Mouse (Mus musculus): Measurements from ENCODE around the gene Ccn5. TPM values are rescaled to one million over a fixed set of nuclear protein-coding genes. Genes with fewer than 3 reads are reported as not detected.
A peak's percentile ranks its signal among the peaks of the same experiment; 100 is the strongest.

The Ccn5 gene
- polyA plus RNA-seq, 1 experiment: not detected

DNA sequence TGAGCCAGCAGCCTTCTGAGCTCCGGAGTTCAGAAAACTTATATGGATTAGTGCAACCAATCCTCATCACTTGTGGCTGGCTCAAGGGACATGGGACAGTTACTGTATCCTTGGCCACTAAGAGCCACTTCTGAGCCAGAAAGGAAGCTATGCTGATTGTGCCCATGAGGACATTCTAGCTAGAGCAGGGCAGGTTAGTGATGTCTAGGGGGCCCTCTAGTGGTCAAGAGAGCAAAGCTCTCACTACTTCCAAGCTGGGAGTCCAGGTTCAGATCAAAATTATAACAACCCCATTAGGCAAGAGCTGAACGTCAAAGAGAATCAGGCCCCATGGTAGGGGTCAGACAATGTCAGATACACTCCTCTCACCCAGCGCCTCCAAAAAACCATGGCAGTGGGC, 33.0 kb upstream of the Ccn5 start:
- Histone ChIP-seq H3K4me1 (ENCODE audit: control insufficient read depth, insufficient read depth, insufficient read length, low read length) (no peaks in the 10 kb centered on the region), H3K27ac (ENCODE audit: insufficient read depth, low read depth, low read length) (no peak overlapping the region), H3K27me3 (ENCODE audit: control insufficient read depth, insufficient read depth, low read length) (no peaks in the 10 kb centered on the region), H3K4me3 (ENCODE audit: low read depth, low read length) (no peak overlapping the region), H3K36me3 (ENCODE audit: control insufficient read depth, insufficient read depth, low read length) (no peaks in the 10 kb centered on the region)
- TF ChIP-seq CTCF (IDR thresholded peaks at IDR 0.05; ENCODE audit: extremely low read depth, insufficient read length, insufficient replicate concordance, low read depth, low read length): peak; percentile 75; the same call in 1 of the 2 replicates
- TF ChIP-seq POLR2A (IDR thresholded peaks at IDR 0.05; ENCODE audit: low read depth, low read length): no peak
- 39% methylated on average over 3 of the region's 3 CpGs for WGBS

DNA sequence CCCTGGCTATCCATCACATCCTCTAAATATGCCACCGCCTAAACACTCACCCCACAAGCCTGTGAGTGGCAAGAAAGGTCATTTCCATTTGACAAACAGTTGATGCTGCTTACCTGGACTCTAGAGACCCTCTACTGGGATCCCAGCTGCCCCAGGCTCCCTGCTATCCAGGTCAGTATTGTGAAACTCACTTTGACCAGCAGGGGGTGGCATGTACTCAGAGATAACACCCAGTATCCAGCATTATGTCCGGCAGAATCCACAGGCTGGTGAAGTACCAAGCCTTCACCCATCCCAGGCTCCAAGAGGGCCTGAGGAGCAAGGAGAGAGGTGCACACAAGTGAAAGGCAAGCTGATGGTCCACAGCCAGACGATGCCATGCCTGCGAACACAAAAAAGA, 32.2 kb upstream of the Ccn5 start:
- whole genome bisulfite sequencing: 69% methylated on average over 4 of the region's 4 CpGs
- Histone ChIP-seq H3K36me3 (ENCODE audit: control insufficient read depth, insufficient read depth, low read length) (no peaks in the 10 kb centered on the region), H3K4me1 (ENCODE audit: control insufficient read depth, insufficient read depth, insufficient read length, low read length) (no peaks in the 10 kb centered on the region), H3K4me3 (ENCODE audit: low read depth, low read length) (no peak overlapping the region), H3K27ac (ENCODE audit: insufficient read depth, low read depth, low read length) (no peak overlapping the region), H3K27me3 (ENCODE audit: control insufficient read depth, insufficient read depth, low read length) (no peaks in the 10 kb centered on the region)
- TF ChIP-seq POLR2A (IDR thresholded peaks at IDR 0.05; ENCODE audit: low read depth, low read length) (no peak), CTCF (IDR thresholded peaks at IDR 0.05; ENCODE audit: extremely low read depth, insufficient read length, insufficient replicate concordance, low read depth, low read length) (peak; percentile 67; the same call in 1 of the 2 replicates)

GRCm38 (mm10) chr2:163798411-163798810, 22.2 kb upstream of the Ccn5 start:
- Histone ChIP-seq H3K27me3 (ENCODE audit: control insufficient read depth, insufficient read depth, low read length) (0 out of 2 replicates have a peak, but pooled peaks cover 4% of the 10 kb centered on the region), H3K4me3 (ENCODE audit: low read depth, low read length) (no peak overlapping the region), H3K36me3 (ENCODE audit: control insufficient read depth, insufficient read depth, low read length) (no peaks in the 10 kb centered on the region), H3K4me1 (ENCODE audit: control insufficient read depth, insufficient read depth, insufficient read length, low read length) (no peaks in the 10 kb centered on the region), H3K27ac (ENCODE audit: insufficient read depth, low read depth, low read length) (no peak overlapping the region)
- TF ChIP-seq CTCF (IDR thresholded peaks at IDR 0.05; ENCODE audit: extremely low read depth, insufficient read length, insufficient replicate concordance, low read depth, low read length) (no peak), POLR2A (IDR thresholded peaks at IDR 0.05; ENCODE audit: low read depth, low read length) (no peak)
- WGBS: 72% methylated on average over 7 of the region's 7 CpGs

DNA sequence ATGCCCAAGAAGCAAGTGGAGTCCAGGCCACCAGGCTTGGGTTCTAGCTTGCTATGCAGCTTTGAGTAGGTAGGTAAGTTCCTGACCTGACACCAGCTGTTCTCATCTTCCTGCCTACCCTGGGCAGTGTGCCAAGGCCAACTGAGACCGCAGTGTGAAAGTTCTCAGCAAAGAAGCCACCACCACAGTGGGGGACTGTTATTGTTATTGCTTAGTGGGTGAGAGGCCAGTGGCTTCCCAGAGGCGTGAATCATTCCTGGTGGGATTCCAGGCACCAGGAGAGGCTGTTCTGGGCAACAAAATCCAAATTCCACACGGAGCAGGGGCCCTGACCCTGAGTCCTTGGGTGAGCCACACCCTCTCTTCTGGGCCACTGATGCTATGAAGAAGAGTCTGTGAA, 19.8 kb upstream of the Ccn5 start:
- Histone ChIP-seq H3K27ac (ENCODE audit: insufficient read depth, low read depth, low read length) (no peak overlapping the region), H3K27me3 (ENCODE audit: control insufficient read depth, insufficient read depth, low read length) (0 out of 2 replicates have a peak, but pooled peaks cover 4% of the 10 kb centered on the region), H3K36me3 (ENCODE audit: control insufficient read depth, insufficient read depth, low read length) (no peaks in the 10 kb centered on the region), H3K4me1 (ENCODE audit: control insufficient read depth, insufficient read depth, insufficient read length, low read length) (no peaks in the 10 kb centered on the region), H3K4me3 (ENCODE audit: low read depth, low read length) (no peak overlapping the region)
- TF ChIP-seq CTCF (IDR thresholded peaks at IDR 0.05; ENCODE audit: extremely low read depth, insufficient read length, insufficient replicate concordance, low read depth, low read length): no peak
- TF ChIP-seq POLR2A (IDR thresholded peaks at IDR 0.05; ENCODE audit: low read depth, low read length): no peak
- WGBS: 12% methylated on average over 3 of the region's 3 CpGs

DNA sequence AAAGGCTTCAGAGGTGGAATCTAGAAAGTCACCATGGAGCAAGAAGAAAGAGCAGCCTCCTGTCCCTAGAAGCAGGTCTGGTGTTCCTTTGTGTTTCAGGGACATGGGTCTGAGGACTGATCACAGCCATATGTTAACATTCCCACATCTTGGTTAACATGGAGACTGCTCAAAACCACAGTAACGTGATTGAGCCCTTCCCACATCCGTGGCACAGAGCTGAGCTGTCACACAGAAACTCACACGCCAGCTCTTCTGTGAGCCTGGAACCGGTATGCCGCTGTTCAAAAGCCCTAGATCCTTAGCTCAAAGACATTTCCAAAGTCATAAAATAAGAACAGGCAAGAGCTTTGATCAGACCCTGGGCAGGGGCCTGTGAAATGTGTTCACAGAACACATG, 19.3 kb upstream of the Ccn5 start:
- WGBS: 75% methylated on average over 5 of the region's 5 CpGs

GRCm38 (mm10) chr2:163803838-163804237, 16.8 kb upstream of the Ccn5 start:
- Histone ChIP-seq H3K4me3 (ENCODE audit: low read depth, low read length) (no peak overlapping the region), H3K36me3 (ENCODE audit: control insufficient read depth, insufficient read depth, low read length) (no peaks in the 10 kb centered on the region), H3K27ac (ENCODE audit: insufficient read depth, low read depth, low read length) (no peak overlapping the region), H3K27me3 (ENCODE audit: control insufficient read depth, insufficient read depth, low read length) (no peaks in the 10 kb centered on the region), H3K4me1 (ENCODE audit: control insufficient read depth, insufficient read depth, insufficient read length, low read length) (no peaks in the 10 kb centered on the region)
- TF ChIP-seq CTCF (IDR thresholded peaks at IDR 0.05; ENCODE audit: extremely low read depth, insufficient read length, insufficient replicate concordance, low read depth, low read length): no peak
- no peak for TF ChIP-seq POLR2A (IDR thresholded peaks at IDR 0.05; ENCODE audit: low read depth, low read length)
- 55% methylated on average over 5 of the region's 5 CpGs for WGBS

More for the DNA sequence above, 19.3 kb upstream of the Ccn5 start:
- H3K36me3 ChIP-seq (ENCODE audit: control insufficient read depth, insufficient read depth, low read length): no peaks in the 10 kb centered on the region
- H3K4me3 ChIP-seq (ENCODE audit: low read depth, low read length): no peak overlapping the region
- no peaks in the 10 kb centered on the region for H3K4me1 ChIP-seq (ENCODE audit: control insufficient read depth, insufficient read depth, insufficient read length, low read length)
- H3K27me3 ChIP-seq (ENCODE audit: control insufficient read depth, insufficient read depth, low read length): 0 out of 2 replicates have a peak, but pooled peaks cover 4% of the 10 kb centered on the region
- TF ChIP-seq CTCF (IDR thresholded peaks at IDR 0.05; ENCODE audit: extremely low read depth, insufficient read length, insufficient replicate concordance, low read depth, low read length) (no peak), POLR2A (IDR thresholded peaks at IDR 0.05; ENCODE audit: low read depth, low read length) (no peak)
- H3K27ac ChIP-seq (ENCODE audit: insufficient read depth, low read depth, low read length): no peak overlapping the region

GRCm38 (mm10) chr2:163809166-163809565, 11.5 kb upstream of the Ccn5 start:
- Histone ChIP-seq H3K36me3 (ENCODE audit: control insufficient read depth, insufficient read depth, low read length) (no peaks in the 10 kb centered on the region), H3K27me3 (ENCODE audit: control insufficient read depth, insufficient read depth, low read length) (no peaks in the 10 kb centered on the region), H3K27ac (ENCODE audit: insufficient read depth, low read depth, low read length) (no peak overlapping the region), H3K4me1 (ENCODE audit: control insufficient read depth, insufficient read depth, insufficient read length, low read length) (no peaks in the 10 kb centered on the region), H3K4me3 (ENCODE audit: low read depth, low read length) (no peak overlapping the region)
- WGBS: 84% methylated on average over 4 of the region's 4 CpGs
- TF ChIP-seq POLR2A (IDR thresholded peaks at IDR 0.05; ENCODE audit: low read depth, low read length): no peak

GRCm38 (mm10) chr2:163809704-163810103, 11.0 kb upstream of the Ccn5 start:
- 53% methylated on average over 7 of the region's 7 CpGs for WGBS
- H3K4me1 ChIP-seq (ENCODE audit: control insufficient read depth, insufficient read depth, insufficient read length, low read length): no peaks in the 10 kb centered on the region
- no peak overlapping the region for H3K27ac ChIP-seq (ENCODE audit: insufficient read depth, low read depth, low read length)
- H3K36me3 ChIP-seq (ENCODE audit: control insufficient read depth, insufficient read depth, low read length): no peaks in the 10 kb centered on the region
- no peak overlapping the region for H3K4me3 ChIP-seq (ENCODE audit: low read depth, low read length)
- TF ChIP-seq CTCF (IDR thresholded peaks at IDR 0.05; ENCODE audit: extremely low read depth, insufficient read length, insufficient replicate concordance, low read depth, low read length) (no peak), POLR2A (IDR thresholded peaks at IDR 0.05; ENCODE audit: low read depth, low read length) (no peak)
- no peaks in the 10 kb centered on the region for H3K27me3 ChIP-seq (ENCODE audit: control insufficient read depth, insufficient read depth, low read length)
